ENCODE assay signal across 24 mouse cellular contexts in the genomic region with DNA sequence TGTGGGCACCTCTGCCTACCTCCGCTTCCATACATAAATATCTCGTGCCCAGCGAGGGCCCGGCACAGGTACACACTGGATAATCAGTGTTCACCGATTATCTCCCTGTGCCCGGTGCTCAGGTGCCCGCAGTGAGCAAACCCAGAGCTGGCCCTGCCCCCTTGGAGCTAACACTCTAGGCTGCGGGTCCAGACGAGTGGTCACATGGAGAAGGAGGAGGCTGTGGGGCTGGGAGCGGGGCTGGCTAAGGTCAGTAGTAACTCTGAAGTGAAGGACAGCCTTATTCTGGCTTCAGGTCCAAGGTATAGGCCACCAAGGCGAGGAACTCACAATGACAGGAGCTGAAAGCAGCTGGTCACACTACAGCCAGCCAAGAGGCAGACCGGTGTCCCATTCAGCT. TPM values are rescaled to one million over a fixed set of nuclear protein-coding genes. Genes with fewer than 3 reads are reported as not detected.
"Had no signal": no experiment of that assay in that cellular context is flagged by ENCODE, and none has a peak within 500 bp of the region (broad histone marks: within the 10 kb centered on the region; RNA-seq: fewer than 3 reads in every experiment).

No protein-coding gene starts in this region.

- H3K4me1 ChIP-seq: liver, embryonic 13.5 days; midbrain, embryonic 13.5 days had no signal

- H3K9me3 ChIP-seq: liver, embryonic 13.5 days; megakaryocyte, embryonic 14.5 days; midbrain, embryonic 13.5 days had no signal

- ATAC-seq: inflammation-experienced regulatory T-cells, adult 6 months; liver, postnatal 0 days; lung, postnatal 0 days; midbrain, embryonic 13.5 days had no signal

- H3K27me3 ChIP-seq: liver, embryonic 13.5 days; midbrain, embryonic 13.5 days had no signal

- H3K4me2 ChIP-seq: liver, embryonic 13.5 days; midbrain, embryonic 13.5 days had no signal

- H3K27ac ChIP-seq: liver, embryonic 13.5 days; macrophage; midbrain, embryonic 13.5 days had no signal

- H3K4me3 ChIP-seq: liver, embryonic 13.5 days; megakaryocyte, embryonic 14.5 days; midbrain, embryonic 13.5 days had no signal

- DNase-seq: kidney, adult 18-20 months; left cerebral cortex, postnatal 4 days; liver; liver, embryonic 13.5 days; liver, postnatal 0 days; right cerebral cortex, adult 18-20 months; right cerebral cortex, postnatal 25 days; thymus, adult 18-20 months; thymus, postnatal 25 days had no signal

- H3K9ac ChIP-seq: liver, embryonic 13.5 days; liver, postnatal 0 days; midbrain, embryonic 13.5 days had no signal

RNA-seq across cellular contexts. Expression of a gene that starts 12.8 kb away (rescaled TPM):
- total RNA-seq: layer of hippocampus, adult 8-10 months; layer of hippocampus, postnatal 14 days; left cerebral cortex, adult 18-20 months; left cerebral cortex, postnatal 10 days; left cerebral cortex, postnatal 4 days; midbrain, postnatal 0 days had no signal
- polyA plus RNA-seq: inflammation-experienced regulatory T-cells, adult 6 months; kidney, embryonic 16.5 days; large intestine, adult 2 months; liver, embryonic 13.5 days; liver, postnatal 0 days; macrophage; midbrain, embryonic 13.5 days; midbrain, postnatal 0 days; neural tube, embryonic 14.5 days; small intestine, adult 2 months; urinary bladder, adult 2 months had no signal
